Mouse (Mus musculus): ENCODE measurements at regions not wholly inside any gene's neighbourhood (a gene's known extent, or its start where the extent isn't known, plus 50 kb on each side); places are given as distances from the start of the nearest gene placed in this dataset.

GRCm38 (mm10) chr17:75796380-75796779, 244.6 kb upstream of the Fam98a start:
- no peak overlapping the region for H3K27ac ChIP-seq (ENCODE audit: low read length)
- no peaks in the 10 kb centered on the region for H3K36me3 ChIP-seq (ENCODE audit: control insufficient read depth, insufficient read depth)
- 78% methylated on average over 3 of the region's 3 CpGs for WGBS
- no peaks in the 10 kb centered on the region for H3K4me1 ChIP-seq (ENCODE audit: control insufficient read depth, insufficient read depth, low read length)
- no peaks in the 10 kb centered on the region for H3K27me3 ChIP-seq (ENCODE audit: control insufficient read depth, insufficient read depth, low read length)
- ATAC-seq (replicated peaks; ENCODE audit: extremely low read depth, insufficient read depth, low FRiP score) = no peak
- H3K9ac ChIP-seq (ENCODE audit: low read length) = no peak overlapping the region
- no peaks in the 10 kb centered on the region for H3K9me3 ChIP-seq (replicated peaks; ENCODE audit: control insufficient read depth, low read length)
- H3K4me2 ChIP-seq (ENCODE audit: low read depth, low read length) = no peak overlapping the region
- no peak overlapping the region for H3K4me3 ChIP-seq (ENCODE audit: low read length)

GRCm38 (mm10) chr17:75795772-75796171, 244.0 kb upstream of the Fam98a start:
- no peaks in the 10 kb centered on the region for H3K4me1 ChIP-seq (ENCODE audit: control insufficient read depth, insufficient read depth, low read length)
- H3K4me3 ChIP-seq (ENCODE audit: low read length) = no peak overlapping the region
- H3K4me2 ChIP-seq (ENCODE audit: low read depth, low read length) = no peak overlapping the region
- no peaks in the 10 kb centered on the region for H3K36me3 ChIP-seq (ENCODE audit: control insufficient read depth, insufficient read depth)
- no peak for ATAC-seq (replicated peaks; ENCODE audit: extremely low read depth, insufficient read depth, low FRiP score)
- H3K9ac ChIP-seq (ENCODE audit: low read length) = no peak overlapping the region
- 80% methylated on average over 3 of the region's 3 CpGs for WGBS
- H3K9me3 ChIP-seq (replicated peaks; ENCODE audit: control insufficient read depth, low read length) = no peaks in the 10 kb centered on the region
- H3K27ac ChIP-seq (ENCODE audit: low read length) = no peak overlapping the region
- H3K27me3 ChIP-seq (ENCODE audit: control insufficient read depth, insufficient read depth, low read length) = no peaks in the 10 kb centered on the region

DNA sequence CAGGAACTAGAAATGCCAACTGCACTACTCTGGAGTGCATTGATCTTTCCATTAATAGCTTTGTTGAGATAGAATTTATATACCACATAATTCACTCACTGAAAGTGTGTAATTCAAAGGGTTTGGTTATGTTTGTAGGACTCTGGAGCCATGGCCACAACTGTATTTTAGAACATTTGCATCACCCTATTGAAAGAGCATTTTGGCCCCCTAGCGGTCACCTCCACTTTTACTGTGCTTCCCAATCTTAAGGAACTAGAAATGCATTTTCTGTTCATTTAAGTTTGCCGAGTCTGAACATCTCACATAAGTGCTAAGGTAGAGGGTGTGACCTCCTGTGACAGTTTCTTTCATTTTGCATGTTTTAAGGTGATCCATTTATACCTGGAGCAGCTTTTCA, 228.0 kb upstream of the Fam98a start:
- no peaks in the 10 kb centered on the region for H3K9me3 ChIP-seq (replicated peaks; ENCODE audit: control insufficient read depth, low read length)
- no peaks in the 10 kb centered on the region for H3K27me3 ChIP-seq (ENCODE audit: control insufficient read depth, insufficient read depth, low read length)
- no peak overlapping the region for H3K4me3 ChIP-seq (ENCODE audit: low read length)
- ATAC-seq (replicated peaks; ENCODE audit: extremely low read depth, insufficient read depth, low FRiP score) = no peak
- no peak overlapping the region for H3K9ac ChIP-seq (ENCODE audit: low read length)
- 40% methylated on average over 2 of the region's 2 CpGs for WGBS
- no peaks in the 10 kb centered on the region for H3K36me3 ChIP-seq (ENCODE audit: control insufficient read depth, insufficient read depth)
- no peaks in the 10 kb centered on the region for H3K4me1 ChIP-seq (ENCODE audit: control insufficient read depth, insufficient read depth, low read length)
- H3K27ac ChIP-seq (ENCODE audit: low read length) = no peak overlapping the region
- no peak overlapping the region for H3K4me2 ChIP-seq (ENCODE audit: low read depth, low read length)

GRCm38 (mm10) chr17:75776611-75777010, 224.9 kb upstream of the Fam98a start:
- no peak for ATAC-seq (replicated peaks; ENCODE audit: extremely low read depth, insufficient read depth, low FRiP score)

DNA sequence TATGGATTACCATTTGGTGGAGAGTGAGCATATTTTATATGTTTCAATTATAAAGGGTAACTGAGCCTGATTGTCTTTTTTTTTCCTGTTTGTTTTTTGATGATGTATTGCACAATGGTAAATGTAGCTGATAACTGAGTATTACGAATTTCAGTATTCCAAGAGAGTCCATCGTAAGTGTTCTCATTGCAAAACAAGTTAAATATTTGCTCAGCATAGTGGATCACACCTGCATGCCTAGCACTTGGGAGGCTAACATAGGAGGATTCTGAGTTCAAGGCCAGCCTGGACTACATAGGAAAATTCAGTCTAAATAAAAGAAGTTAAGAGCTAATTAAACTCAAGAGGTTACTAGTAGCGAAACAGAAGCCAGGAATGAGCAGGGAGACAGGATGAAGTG, 223.8 kb upstream of the Fam98a start:
- Histone ChIP-seq H3K9ac (ENCODE audit: low read length) (no peak overlapping the region), H3K4me2 (ENCODE audit: low read depth, low read length) (no peak overlapping the region), H3K4me1 (ENCODE audit: control insufficient read depth, insufficient read depth, low read length) (no peaks in the 10 kb centered on the region), H3K4me3 (ENCODE audit: low read length) (no peak overlapping the region), H3K27ac (ENCODE audit: low read length) (no peak overlapping the region), H3K9me3 (replicated peaks; ENCODE audit: control insufficient read depth, low read length) (no peaks in the 10 kb centered on the region), H3K36me3 (ENCODE audit: control insufficient read depth, insufficient read depth) (no peaks in the 10 kb centered on the region), H3K27me3 (ENCODE audit: control insufficient read depth, insufficient read depth, low read length) (no peaks in the 10 kb centered on the region)
- ATAC-seq (replicated peaks; ENCODE audit: extremely low read depth, insufficient read depth, low FRiP score) = no peak
- 81% methylated on average over 3 of the region's 3 CpGs for WGBS

More at GRCm38 (mm10) chr17:75776611-75777010, 224.9 kb upstream of the Fam98a start:
- Histone ChIP-seq H3K36me3 (ENCODE audit: control insufficient read depth, insufficient read depth) (no peaks in the 10 kb centered on the region), H3K27ac (ENCODE audit: low read length) (no peak overlapping the region), H3K9me3 (replicated peaks; ENCODE audit: control insufficient read depth, low read length) (no peaks in the 10 kb centered on the region), H3K4me2 (ENCODE audit: low read depth, low read length) (no peak overlapping the region), H3K4me1 (ENCODE audit: control insufficient read depth, insufficient read depth, low read length) (no peaks in the 10 kb centered on the region), H3K4me3 (ENCODE audit: low read length) (no peak overlapping the region), H3K27me3 (ENCODE audit: control insufficient read depth, insufficient read depth, low read length) (no peaks in the 10 kb centered on the region), H3K9ac (ENCODE audit: low read length) (no peak overlapping the region)
- WGBS = 52% methylated on average over 7 of the region's 7 CpGs

- H3K4me2 ChIP-seq (ENCODE audit: low read depth, low read length) = no peak overlapping the region
- H3K27me3 ChIP-seq (ENCODE audit: control insufficient read depth, insufficient read depth, low read length) = no peaks in the 10 kb centered on the region
- H3K4me3 ChIP-seq (ENCODE audit: low read length) = no peak overlapping the region
- H3K9ac ChIP-seq (ENCODE audit: low read length) = no peak overlapping the region
- H3K9me3 ChIP-seq (replicated peaks; ENCODE audit: control insufficient read depth, low read length) = no peaks in the 10 kb centered on the region
- no peak overlapping the region for H3K27ac ChIP-seq (ENCODE audit: low read length)
- no peaks in the 10 kb centered on the region for H3K36me3 ChIP-seq (ENCODE audit: control insufficient read depth, insufficient read depth)
- ATAC-seq (replicated peaks; ENCODE audit: extremely low read depth, insufficient read depth, low FRiP score) = no peak
- no peaks in the 10 kb centered on the region for H3K4me1 ChIP-seq (ENCODE audit: control insufficient read depth, insufficient read depth, low read length)
Observed at GRCm38 (mm10) chr17:75772861-75773260, 221.1 kb upstream of the Fam98a start.

GRCm38 (mm10) chr17:75768654-75769053, 216.9 kb upstream of the Fam98a start:
- H3K4me3 ChIP-seq (ENCODE audit: low read length) = no peak overlapping the region
- H3K9ac ChIP-seq (ENCODE audit: low read length) = no peak overlapping the region
- no peak overlapping the region for H3K4me2 ChIP-seq (ENCODE audit: low read depth, low read length)
- H3K27me3 ChIP-seq (ENCODE audit: control insufficient read depth, insufficient read depth, low read length) = no peaks in the 10 kb centered on the region
- H3K4me1 ChIP-seq (ENCODE audit: control insufficient read depth, insufficient read depth, low read length) = no peaks in the 10 kb centered on the region
- no peak overlapping the region for H3K27ac ChIP-seq (ENCODE audit: low read length)
- ATAC-seq (replicated peaks; ENCODE audit: extremely low read depth, insufficient read depth, low FRiP score) = no peak
- H3K36me3 ChIP-seq (ENCODE audit: control insufficient read depth, insufficient read depth) = no peaks in the 10 kb centered on the region
- 77% methylated on average over 6 of the region's 6 CpGs for WGBS
- H3K9me3 ChIP-seq (replicated peaks; ENCODE audit: control insufficient read depth, low read length) = no peaks in the 10 kb centered on the region

GRCm38 (mm10) chr17:75763391-75763790, 211.6 kb upstream of the Fam98a start:
- Histone ChIP-seq H3K4me2 (ENCODE audit: low read depth, low read length) (no peak overlapping the region), H3K27me3 (ENCODE audit: control insufficient read depth, insufficient read depth, low read length) (no peaks in the 10 kb centered on the region), H3K27ac (ENCODE audit: low read length) (no peak overlapping the region), H3K9me3 (replicated peaks; ENCODE audit: control insufficient read depth, low read length) (no peaks in the 10 kb centered on the region), H3K36me3 (ENCODE audit: control insufficient read depth, insufficient read depth) (no peaks in the 10 kb centered on the region), H3K9ac (ENCODE audit: low read length) (no peak overlapping the region), H3K4me1 (ENCODE audit: control insufficient read depth, insufficient read depth, low read length) (no peaks in the 10 kb centered on the region), H3K4me3 (ENCODE audit: low read length) (no peak overlapping the region)
- ATAC-seq (replicated peaks; ENCODE audit: extremely low read depth, insufficient read depth, low FRiP score) = no peak
- 82% methylated on average over 2 of the region's 2 CpGs for WGBS

- WGBS = 91% methylated on average over 5 of the region's 5 CpGs
- ATAC-seq (replicated peaks; ENCODE audit: extremely low read depth, insufficient read depth, low FRiP score) = no peak
Observed at GRCm38 (mm10) chr17:75756487-75756886, 204.7 kb upstream of the Fam98a start.

DNA sequence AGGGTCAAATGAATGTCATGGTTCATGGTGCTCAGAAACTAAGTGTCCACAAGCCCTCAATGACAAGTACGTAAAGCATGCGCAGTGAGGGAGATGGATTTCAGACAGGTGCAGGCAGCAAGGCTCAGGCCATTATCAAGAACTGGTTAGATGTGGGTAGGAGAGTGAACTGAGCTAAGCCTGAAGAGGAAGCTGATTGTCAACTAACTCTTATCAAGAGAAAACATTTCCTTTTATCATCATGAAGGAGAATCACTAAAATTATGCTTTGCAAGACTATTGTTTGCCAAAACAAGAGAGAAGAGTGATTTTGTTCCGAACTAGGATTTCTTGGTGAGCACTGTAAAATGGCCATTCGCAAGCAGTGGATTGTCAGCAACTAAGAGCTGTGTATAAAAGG, 164.7 kb upstream of the Fam98a start:
- H3K4me3 ChIP-seq (ENCODE audit: low read length) = no peak overlapping the region
- H3K27me3 ChIP-seq (ENCODE audit: control insufficient read depth, insufficient read depth, low read length) = no peaks in the 10 kb centered on the region
- 85% methylated on average over 4 of the region's 4 CpGs for WGBS
- no peak overlapping the region for H3K4me2 ChIP-seq (ENCODE audit: low read depth, low read length)
- no peak for ATAC-seq (replicated peaks; ENCODE audit: extremely low read depth, insufficient read depth, low FRiP score)
- H3K36me3 ChIP-seq (ENCODE audit: control insufficient read depth, insufficient read depth) = no peaks in the 10 kb centered on the region
- H3K27ac ChIP-seq (ENCODE audit: low read length) = no peak overlapping the region
- H3K4me1 ChIP-seq (ENCODE audit: control insufficient read depth, insufficient read depth, low read length) = no peaks in the 10 kb centered on the region
- no peaks in the 10 kb centered on the region for H3K9me3 ChIP-seq (replicated peaks; ENCODE audit: control insufficient read depth, low read length)
- no peak overlapping the region for H3K9ac ChIP-seq (ENCODE audit: low read length)

More at GRCm38 (mm10) chr17:75756487-75756886, 204.7 kb upstream of the Fam98a start:
- Histone ChIP-seq H3K36me3 (ENCODE audit: control insufficient read depth, insufficient read depth) (no peaks in the 10 kb centered on the region), H3K4me2 (ENCODE audit: low read depth, low read length) (no peak overlapping the region), H3K27ac (ENCODE audit: low read length) (no peak overlapping the region), H3K9ac (ENCODE audit: low read length) (no peak overlapping the region), H3K4me1 (ENCODE audit: control insufficient read depth, insufficient read depth, low read length) (no peaks in the 10 kb centered on the region), H3K27me3 (ENCODE audit: control insufficient read depth, insufficient read depth, low read length) (no peaks in the 10 kb centered on the region), H3K9me3 (replicated peaks; ENCODE audit: control insufficient read depth, low read length) (peaks cover 2% of the 10 kb centered on the region; the same call in 1 of the 2 replicates), H3K4me3 (ENCODE audit: low read length) (no peak overlapping the region)

All from heart, embryonic 16.5 days (tissue).